In genomic region chr11:80417085-80417484, GRCm38 (mm10) we compare ENCODE assay signal across 1 mouse cellular context.
TF ChIP-seq lines count a peak whose summit lies in the region.

No protein-coding gene starts in this region.

TF ChIP-seq in MEL, 35 proteins besides CTCF, POLR2A, EP300 and RAD21 (continued from another document):
- no peak for TF ChIP-seq ZNF384 (IDR thresholded peaks at IDR 0.05; ENCODE audit: low read depth, low read length)
- TF ChIP-seq USF1 (IDR thresholded peaks at IDR 0.05; ENCODE audit: low read depth, low read length), result no peak
- TF ChIP-seq USF2 (IDR thresholded peaks at IDR 0.05; ENCODE audit: borderline replicate concordance in 1 of 2, insufficient read depth in 1 of 2, low read depth in 1 of 2, low read length in 2 of 2), result no peak
